Comparison of ENCODE assay signal across 37 mouse cellular contexts in the genomic region with DNA sequence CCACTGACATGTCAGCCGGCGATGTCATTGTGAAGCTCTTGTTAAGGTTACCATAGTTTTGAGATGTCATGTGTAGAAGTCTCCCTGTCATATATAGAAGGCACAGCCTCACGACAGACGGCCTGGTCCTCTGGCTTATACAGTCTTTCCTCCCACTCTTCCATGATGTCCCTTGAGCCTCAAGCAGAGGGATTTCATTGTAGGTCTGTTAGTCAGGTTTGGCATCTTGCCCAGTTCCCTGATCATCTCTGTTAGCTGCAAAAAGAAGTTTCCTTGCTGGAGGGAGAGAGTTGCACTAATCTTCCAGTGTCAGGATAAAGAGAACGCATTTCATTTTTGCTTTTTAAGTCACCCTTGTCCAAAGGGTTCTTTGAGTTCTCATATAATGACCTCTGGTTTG. TPM values are rescaled to one million over a fixed set of nuclear protein-coding genes. Genes with fewer than 3 reads are reported as not detected.
"Had no signal": no experiment of that assay in that cellular context is flagged by ENCODE, and none has a peak within 500 bp of the region (broad histone marks: within the 10 kb centered on the region; RNA-seq: fewer than 3 reads in every experiment).

No protein-coding gene starts in this region.

- H3K4me3 ChIP-seq: heart, embryonic 10.5 days; heart, embryonic 13.5 days; heart, embryonic 15.5 days; intestine, embryonic 15.5 days; layer of hippocampus, adult 2 months; left cerebral cortex, adult 2 months; limb, embryonic 12.5 days; liver, embryonic 13.5 days; liver, embryonic 15.5 days had no signal

- ATAC-seq: hindbrain, embryonic 16.5 days; inflammation-experienced regulatory T-cells, adult 6 months; intestine, embryonic 15.5 days; intestine, postnatal 0 days had no signal

- H3K9me3 ChIP-seq: heart, embryonic 10.5 days; heart, embryonic 15.5 days; intestine, embryonic 15.5 days; limb, embryonic 12.5 days; liver, embryonic 13.5 days; liver, embryonic 15.5 days had no signal

- H3K9ac ChIP-seq: heart, embryonic 13.5 days; heart, embryonic 15.5 days; hindbrain, embryonic 14.5 days; intestine, embryonic 15.5 days; limb, embryonic 12.5 days; liver, embryonic 13.5 days; liver, embryonic 15.5 days had no signal

- H3K4me1 ChIP-seq: heart, embryonic 10.5 days; heart, embryonic 13.5 days; heart, embryonic 15.5 days; intestine, embryonic 15.5 days; limb, embryonic 12.5 days; liver, embryonic 13.5 days; liver, embryonic 15.5 days had no signal

- H3K36me3 ChIP-seq: heart, embryonic 10.5 days; heart, embryonic 13.5 days; heart, embryonic 15.5 days; intestine, embryonic 15.5 days; limb, embryonic 12.5 days; liver, embryonic 13.5 days; liver, embryonic 15.5 days had no signal

- H3K4me2 ChIP-seq: heart, embryonic 13.5 days; heart, embryonic 15.5 days; hindbrain, embryonic 14.5 days; intestine, embryonic 15.5 days; limb, embryonic 12.5 days; liver, embryonic 11.5 days; liver, embryonic 13.5 days; liver, embryonic 15.5 days had no signal

- H3K27me3 ChIP-seq: heart, embryonic 13.5 days; heart, embryonic 15.5 days; intestine, embryonic 15.5 days; limb, embryonic 12.5 days; liver, embryonic 13.5 days; liver, embryonic 15.5 days had no signal

- DNase-seq: gastrocnemius, postnatal 14 days; gastrocnemius, postnatal 36 days; heart, adult 18-20 months; heart, postnatal 14 days; heart, postnatal 36 days; kidney, adult 18-20 months; kidney, adult 8-10 months; kidney, postnatal 10 days; kidney, postnatal 25 days; kidney, postnatal 4 days; left cerebral cortex, postnatal 4 days; liver; liver, embryonic 13.5 days had no signal

- H3K27ac ChIP-seq: heart, embryonic 10.5 days; heart, embryonic 13.5 days; heart, embryonic 15.5 days; hindbrain, embryonic 14.5 days; intestine, embryonic 15.5 days; layer of hippocampus, adult 2 months; left cerebral cortex, adult 2 months; limb, embryonic 12.5 days; liver, embryonic 13.5 days; liver, embryonic 15.5 days had no signal

RNA-seq across cellular contexts. Expression of a gene that starts 36.8 kb away (rescaled TPM):
- total RNA-seq: gastrocnemius, adult 8-10 months; gastrocnemius, postnatal 14 days; gastrocnemius, postnatal 36 days; heart, adult 18-20 months; heart, adult 8-10 months; heart, postnatal 14 days; heart, postnatal 36 days; hematopoietic stem cell, adult 5-6 weeks had no signal
- polyA plus RNA-seq: heart, embryonic 15.5 days; heart, postnatal 0 days; hindbrain, embryonic 11.5 days; inflammation-experienced regulatory T-cells, adult 6 months; kidney, embryonic 14.5 days; limb, embryonic 12.5 days had no signal

RNA-seq across cellular contexts. Expression of a gene that starts 48.8 kb away (rescaled TPM):
- total RNA-seq: gastrocnemius, adult 8-10 months; gastrocnemius, postnatal 14 days; gastrocnemius, postnatal 36 days; heart, adult 18-20 months; heart, adult 8-10 months; heart, postnatal 14 days; heart, postnatal 36 days; hematopoietic stem cell, adult 5-6 weeks; layer of hippocampus, postnatal 10 days; layer of hippocampus, postnatal 25 days; left cerebral cortex, adult 2 months; left cerebral cortex, postnatal 10 days; left cerebral cortex, postnatal 25 days had no signal
- polyA plus RNA-seq: heart, embryonic 13.5 days; heart, embryonic 15.5 days; heart, postnatal 0 days; hindbrain, embryonic 14.5 days; hindbrain, embryonic 16.5 days; inflammation-experienced regulatory T-cells, adult 6 months; intestine, postnatal 0 days; kidney, embryonic 14.5 days; kidney, embryonic 16.5 days; limb, embryonic 12.5 days; liver, embryonic 13.5 days; liver, embryonic 15.5 days had no signal
